Mouse (Mus musculus): ENCODE measurements around the gene Sgk1.
"Not testable (repeated sequence)": the region's sequence is repeated elsewhere in the genome, so short reads cannot be mapped to it uniquely, and the experiment has no call there.

Sgk1 gene

DNA sequence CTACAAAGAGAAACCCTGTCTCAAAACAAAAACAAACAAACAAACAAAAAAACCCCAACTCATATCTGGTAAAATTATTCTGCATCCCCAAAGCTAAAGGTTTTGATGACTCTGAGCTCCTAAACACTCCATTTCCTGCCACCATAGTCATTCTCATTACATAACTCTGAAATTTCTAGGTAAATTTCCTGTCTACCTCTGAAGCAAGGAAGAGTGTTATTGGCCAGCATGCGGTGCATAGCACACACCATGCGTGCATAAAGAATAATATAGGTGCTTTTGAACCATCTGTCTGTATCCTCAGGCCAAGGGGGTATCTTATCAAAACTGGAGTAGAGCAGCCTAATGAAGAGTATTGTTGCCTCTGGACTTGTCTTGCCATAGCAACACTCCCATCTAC, 13.8 kb upstream of the Sgk1 start:
- DNase-seq, result no peak

GRCm38 (mm10) chr10:21868623-21869022, 13.4 kb upstream of the Sgk1 start:
- DNase-seq, result no peak

DNA sequence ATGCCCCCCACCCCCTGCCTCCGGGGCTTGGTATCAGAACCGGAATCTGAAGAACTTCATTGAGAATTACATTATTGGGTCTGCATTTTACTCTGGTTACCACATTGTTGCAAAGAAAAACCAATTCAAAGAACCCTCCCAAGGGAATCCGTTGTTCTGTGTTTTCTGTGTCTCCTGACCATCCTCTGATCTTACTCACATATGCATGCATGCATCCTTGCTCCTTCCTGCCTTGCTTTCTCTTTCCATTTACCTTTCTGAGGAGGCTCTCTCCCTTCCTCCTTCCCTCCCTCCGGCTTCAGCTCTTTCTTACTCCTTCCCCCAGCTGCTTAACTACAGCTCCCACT, 174 bp upstream of the Sgk1 start:
- no peak for DNase-seq

DNA sequence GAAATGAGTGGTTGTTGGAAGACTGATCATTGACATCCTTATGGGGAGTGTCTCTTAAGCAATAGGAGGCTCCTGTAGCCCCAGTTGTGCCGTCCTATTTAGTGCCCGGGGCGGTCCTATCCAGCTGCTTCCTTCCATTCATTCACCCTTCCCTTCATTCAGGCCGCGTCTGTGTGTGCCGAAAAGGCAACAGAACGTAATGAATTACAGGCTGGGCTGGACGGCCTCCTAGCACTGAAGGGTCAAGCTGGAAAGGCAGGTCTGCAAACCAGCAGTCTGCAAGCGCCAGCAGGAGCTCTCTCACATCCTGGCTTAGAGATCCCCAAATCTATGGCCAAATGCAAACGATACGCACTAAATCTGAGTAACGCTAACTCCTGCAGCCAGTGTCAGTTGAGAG, 1.6 kb downstream of the Sgk1 start:
- DNase-seq, result peak; percentile 53

DNA sequence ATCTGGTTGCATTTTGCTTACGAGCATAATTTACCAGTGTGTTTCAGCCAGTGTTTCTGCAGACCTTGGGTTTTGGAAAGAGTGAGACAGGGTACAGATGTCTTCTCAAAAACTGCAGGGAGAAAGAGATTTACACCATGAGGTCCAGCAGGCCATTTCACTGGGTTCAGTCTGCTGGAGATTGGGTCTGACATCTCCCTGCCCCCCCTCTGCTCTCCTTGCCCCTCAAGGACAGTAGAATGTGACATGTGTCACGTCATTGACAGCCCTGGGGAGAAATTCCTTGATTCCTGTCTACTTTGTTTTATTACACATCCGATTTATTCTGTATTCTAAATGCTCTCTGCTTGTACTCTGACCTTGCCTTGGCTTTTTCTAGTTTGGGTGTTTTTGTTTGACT, 2.5 kb downstream of the Sgk1 start:
- no peak for DNase-seq

- DNase-seq, result no peak
These were observed 7.3 kb downstream of the Sgk1 start for GRCm38 (mm10) chr10:21889141-21889765.

GRCm38 (mm10) chr10:21890293-21890692, 8.3 kb downstream of the Sgk1 start:
- no peak for DNase-seq

DNA sequence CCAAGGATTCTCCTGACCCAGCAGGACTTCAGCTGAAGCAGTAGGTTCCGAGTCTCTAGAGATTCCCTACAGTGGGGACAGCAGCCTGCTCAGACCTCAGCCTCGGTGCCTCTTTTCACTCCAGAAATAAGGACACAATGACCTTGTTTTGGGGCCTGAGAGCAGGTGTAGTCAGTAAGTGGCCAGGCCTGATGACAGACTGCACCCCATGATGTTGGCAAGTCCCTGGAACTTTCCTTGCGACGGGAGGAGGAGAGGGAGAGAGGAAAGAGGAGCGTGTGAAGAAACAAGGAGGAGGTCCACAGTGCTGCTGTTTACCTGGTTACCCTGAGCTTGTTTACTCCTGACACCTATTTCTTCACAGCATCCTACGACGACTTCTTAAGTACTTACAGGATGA, 9.5 kb downstream of the Sgk1 start:
- DNase-seq, result no peak

DNA sequence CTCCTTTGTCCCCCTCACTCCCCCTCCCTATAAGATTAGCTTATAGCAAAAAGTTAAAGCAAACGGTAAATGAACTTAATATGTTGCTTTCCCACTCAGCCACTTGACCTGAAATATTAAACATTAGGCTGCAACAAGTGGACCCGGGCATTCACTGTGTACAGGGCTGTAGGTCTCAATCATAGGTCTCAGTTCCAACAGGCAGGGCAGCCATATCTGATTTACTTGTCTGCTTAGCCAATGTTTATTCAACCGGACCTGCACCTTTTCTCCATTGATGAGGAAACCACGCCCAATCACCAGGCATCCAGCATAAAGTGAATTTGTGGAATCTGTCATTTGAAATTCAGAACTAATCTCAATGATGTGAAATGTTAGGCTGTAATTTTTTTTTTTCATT, 10.1 kb downstream of the Sgk1 start:
- no peak for DNase-seq

- no peak for DNase-seq
These were observed 16.4 kb downstream of the Sgk1 start for GRCm38 (mm10) chr10:21898417-21898816.

- not testable (repeated sequence) for DNase-seq
These were observed 16.9 kb downstream of the Sgk1 start for GRCm38 (mm10) chr10:21898851-21899250.

DNA sequence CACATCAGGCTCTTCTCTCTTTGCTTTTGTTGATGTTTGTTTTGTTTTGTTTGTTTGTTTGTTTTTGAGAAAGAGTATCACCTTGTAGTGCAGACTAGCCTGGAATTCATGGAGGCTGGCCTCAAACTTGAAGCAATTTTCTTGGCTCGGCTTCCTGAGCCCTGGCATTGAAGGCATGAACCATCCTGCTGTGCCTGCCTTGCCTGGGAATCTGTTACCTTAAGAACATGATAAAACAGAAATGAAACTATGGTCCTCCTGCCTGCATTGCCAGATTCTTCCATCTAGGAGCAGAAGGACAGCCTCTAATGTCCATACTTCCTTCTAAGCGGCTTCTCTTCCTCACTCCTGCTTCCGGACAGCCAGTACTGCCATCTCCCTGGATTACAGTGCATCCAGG, 17.4 kb downstream of the Sgk1 start:
- DNase-seq, result no peak

DNA sequence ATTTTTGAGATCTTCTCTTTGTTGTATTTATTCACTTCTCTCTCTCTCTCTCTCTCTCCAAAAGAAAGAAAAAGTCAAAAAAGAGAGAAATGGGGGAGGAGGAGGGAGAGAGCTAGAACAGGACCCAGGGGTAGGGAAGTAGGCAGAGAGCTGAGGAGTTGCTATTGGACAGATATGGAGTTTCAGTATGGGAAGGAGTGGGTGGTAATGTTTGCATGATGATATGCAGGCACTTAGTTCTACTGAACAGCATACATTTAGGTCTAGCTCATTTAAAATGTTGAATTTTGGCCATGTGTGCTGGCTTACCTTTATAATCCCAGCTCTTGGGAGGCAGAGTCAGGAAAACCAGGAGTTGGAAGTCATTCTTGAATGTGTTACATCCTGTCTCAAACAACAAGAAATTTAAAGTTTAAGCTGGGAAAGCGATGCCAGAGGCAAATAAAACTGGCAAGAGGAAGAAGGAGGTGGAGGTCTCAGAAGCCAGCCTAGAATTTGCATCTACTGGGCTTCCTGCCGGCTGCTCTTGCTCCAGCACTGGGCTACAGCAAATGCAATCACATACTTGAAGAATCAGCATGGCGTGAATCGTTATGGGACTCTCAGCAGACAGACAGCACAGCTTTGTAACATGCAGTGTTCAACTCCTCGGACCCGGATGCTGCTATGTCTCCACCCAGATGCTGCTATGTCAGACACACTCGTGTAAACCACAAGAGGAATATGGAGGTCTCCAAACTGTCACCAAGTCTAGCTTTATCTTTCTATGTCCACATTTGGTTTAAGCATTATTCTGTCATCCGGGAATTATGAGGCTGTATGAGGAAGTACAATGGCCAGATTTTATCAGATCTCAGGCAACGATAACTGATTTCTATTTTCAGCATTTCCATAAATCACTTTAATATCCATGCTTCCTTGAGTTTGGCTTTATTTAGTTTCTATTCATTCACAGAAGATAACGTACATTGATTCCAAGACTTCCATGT, 20.5 kb downstream of the Sgk1 start:
- DNase-seq, result no peak

GRCm38 (mm10) chr10:21904151-21904550, 22.2 kb downstream of the Sgk1 start:
- DNase-seq, result peak; percentile 54

DNA sequence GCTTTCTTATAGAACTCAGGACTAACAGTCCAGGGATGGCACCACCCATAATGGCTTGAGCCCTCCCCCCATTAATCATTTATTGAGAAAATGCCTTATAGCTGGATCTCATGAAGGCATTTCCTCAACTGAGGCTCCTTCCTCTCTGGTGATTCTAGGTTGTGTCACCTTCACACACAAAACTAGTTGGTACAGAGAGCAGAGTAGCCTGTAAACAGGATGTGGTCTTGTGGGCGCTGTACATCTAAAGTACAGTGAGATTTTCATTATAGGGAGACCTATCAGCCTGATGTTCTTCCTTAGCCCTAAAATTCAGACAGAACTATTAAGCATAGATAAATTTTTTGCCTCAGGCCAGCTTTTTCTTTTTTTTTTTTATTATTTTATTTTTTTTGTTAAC, 23.6 kb downstream of the Sgk1 start:
- DNase-seq, result no peak

GRCm38 (mm10) chr10:21906894-21907446, 25.0 kb downstream of the Sgk1 start:
- DNase-seq, result no peak

DNA sequence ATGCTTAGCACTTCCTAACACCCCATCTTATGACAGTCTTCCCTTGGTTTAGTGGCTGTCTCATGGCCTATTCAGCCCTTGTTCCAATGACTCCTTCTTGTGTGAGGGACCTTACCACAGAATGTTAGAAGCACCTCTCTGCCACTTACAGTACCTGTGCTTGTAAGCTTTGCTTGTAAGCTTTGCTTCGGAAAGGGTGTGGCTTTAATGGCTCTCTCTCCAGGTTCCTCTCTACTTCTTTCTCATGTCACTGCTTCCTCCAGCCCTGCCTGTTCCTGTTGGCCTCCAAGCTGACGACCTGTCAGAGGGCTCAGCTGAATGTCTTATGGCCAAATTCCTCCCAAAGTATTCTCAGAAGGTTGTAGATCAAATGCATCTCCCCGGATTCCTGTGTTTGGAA, 25.8 kb downstream of the Sgk1 start:
- DNase-seq, result no peak

DNA sequence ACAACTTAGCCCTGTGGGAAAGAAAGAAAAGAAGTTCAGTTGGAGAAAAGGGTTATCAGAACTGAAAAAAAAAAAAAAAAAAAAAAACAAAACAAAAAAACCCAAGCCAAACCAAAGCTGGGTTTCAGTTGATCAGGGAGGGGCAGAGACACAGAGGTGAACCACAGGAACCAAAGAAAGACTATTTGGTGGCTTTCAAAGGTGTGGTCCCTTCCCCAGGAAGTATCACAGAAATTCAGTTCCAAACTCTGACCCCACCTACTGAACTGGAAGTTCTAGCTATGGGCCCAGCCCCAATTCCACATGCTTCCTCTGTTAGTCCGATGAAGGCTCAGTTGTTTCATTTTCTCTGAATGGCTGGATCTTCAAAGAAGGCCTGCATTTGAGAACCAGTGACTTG, 26.7 kb downstream of the Sgk1 start:
- no peak for DNase-seq

DNA sequence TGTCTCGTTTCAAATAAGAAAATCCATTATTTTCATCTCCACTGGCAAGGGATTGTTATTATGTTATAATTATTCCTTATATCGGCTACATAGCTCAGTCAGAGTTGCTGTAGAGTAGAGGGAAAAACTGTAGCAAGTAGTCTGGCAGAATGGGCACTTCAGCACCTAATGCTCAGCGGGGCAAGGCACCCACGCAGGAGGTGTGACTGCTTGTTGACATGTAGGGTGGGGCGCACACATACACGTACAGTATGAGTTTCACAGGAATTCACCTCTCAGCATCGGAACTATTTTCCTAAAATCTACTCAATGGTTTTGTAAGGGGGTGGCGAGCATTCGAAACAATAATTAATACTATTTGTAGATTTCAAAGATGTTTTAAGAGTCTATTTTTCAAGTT, 28.4 kb downstream of the Sgk1 start:
- no peak for DNase-seq

- no peak for DNase-seq
These were observed 29.4 kb downstream of the Sgk1 start for GRCm38 (mm10) chr10:21911303-21911947.

- DNase-seq, result no peak
These were observed 32.8 kb downstream of the Sgk1 start for GRCm38 (mm10) chr10:21914751-21915150.

- DNase-seq, result no peak
These were observed 34.5 kb downstream of the Sgk1 start for GRCm38 (mm10) chr10:21916301-21917071.
